Mouse (Mus musculus) induced T-regulatory cell, adult 2 months (primary cell): Measurements from ENCODE around the gene Prex1.

Source experiments
- DNase-seq: peaks from one replicate; pipeline ENCODE4 v3.0.0-alpha.2; 2012; ENCODE audit warnings: low read depth

Prex1 gene

GRCm38 (mm10) chr2:166661498-166661897, 52.1 kb downstream of the Prex1 start:
- no peak for DNase-seq

- no peak for DNase-seq
Observed at GRCm38 (mm10) chr2:166658380-166658779, 55.3 kb downstream of the Prex1 start.

DNA sequence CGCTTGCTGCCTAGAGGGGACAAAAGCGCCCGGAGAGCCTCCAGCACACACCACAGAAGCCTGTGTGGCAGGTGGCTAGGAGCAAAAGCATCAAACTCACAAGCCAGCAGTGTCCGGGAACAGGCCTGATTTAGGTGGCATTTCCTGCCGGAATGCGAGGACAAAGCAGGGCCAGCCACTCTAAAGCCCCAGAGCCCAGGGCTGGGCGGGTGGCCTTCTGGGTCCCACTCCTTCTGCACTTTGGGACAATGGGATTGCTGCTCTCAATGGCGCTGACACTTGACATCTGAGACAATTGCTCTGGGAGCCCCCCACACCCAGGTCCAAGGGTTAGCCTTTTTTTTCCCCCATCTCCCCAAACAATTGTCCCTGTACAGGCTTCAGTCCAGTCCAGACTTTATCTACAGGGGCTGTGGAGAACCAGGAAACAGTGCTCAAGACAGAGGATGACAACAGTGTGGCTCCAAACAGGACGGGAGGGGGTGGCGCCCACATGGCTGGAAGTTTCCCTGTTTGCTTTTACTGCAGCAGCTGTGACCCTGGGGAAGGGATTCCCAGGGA, 56.1 kb downstream of the Prex1 start:
- no peak for DNase-seq

- DNase-seq, result peak; percentile 96
Observed at GRCm38 (mm10) chr2:166656630-166657029, 57.0 kb downstream of the Prex1 start.

- DNase-seq, result peak; percentile 89
Observed at GRCm38 (mm10) chr2:166655727-166656520, 57.7 kb downstream of the Prex1 start.

GRCm38 (mm10) chr2:166655308-166655707, 58.3 kb downstream of the Prex1 start:
- DNase-seq, result peak; percentile 81

DNA sequence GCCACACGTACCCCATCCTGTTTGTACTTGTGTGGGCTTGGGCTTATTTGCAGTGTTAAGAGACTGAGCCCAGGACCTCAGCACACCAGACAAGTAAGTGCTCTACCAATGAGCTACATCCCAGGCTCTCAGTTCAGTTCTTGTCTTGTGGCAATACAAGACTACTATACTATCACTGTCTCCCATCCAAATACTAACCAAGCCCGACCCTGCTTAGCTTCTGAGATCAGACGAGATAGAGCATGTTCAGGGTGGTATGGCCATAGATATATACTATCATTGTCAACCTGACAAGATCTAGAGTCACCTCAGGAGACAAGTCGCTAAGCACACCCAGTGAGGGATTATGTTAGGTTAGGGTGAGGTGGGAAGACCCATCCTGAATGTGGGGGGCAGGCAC, 58.8 kb downstream of the Prex1 start:
- peak; percentile 75 for DNase-seq

- peak; percentile 47 for DNase-seq
Observed at GRCm38 (mm10) chr2:166653564-166653963, 60.1 kb downstream of the Prex1 start.

GRCm38 (mm10) chr2:166652672-166653071, 61.0 kb downstream of the Prex1 start:
- DNase-seq, result peak; percentile 61

GRCm38 (mm10) chr2:166651317-166652030, 62.2 kb downstream of the Prex1 start:
- peak; percentile 77 for DNase-seq

DNA sequence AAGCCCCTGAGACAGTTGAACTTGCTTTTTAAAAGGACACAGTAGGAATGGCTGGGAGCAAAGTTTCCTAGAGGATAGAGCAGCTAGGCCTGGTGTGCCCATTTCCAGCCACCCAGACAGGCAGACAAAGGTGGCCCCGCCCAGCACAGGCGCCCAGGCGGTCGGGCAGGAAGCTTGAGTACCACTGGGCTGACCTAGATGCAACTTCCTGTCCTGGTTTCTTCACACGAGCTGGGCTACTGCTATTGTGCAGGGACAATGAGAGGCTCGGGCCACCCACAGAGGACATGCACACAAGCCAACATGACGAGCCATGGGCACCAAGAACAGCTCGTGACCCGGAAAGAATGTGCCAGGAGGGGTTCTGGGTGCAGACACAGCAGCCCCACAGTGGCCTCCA, 63.2 kb downstream of the Prex1 start:
- DNase-seq, result peak; percentile 77

DNA sequence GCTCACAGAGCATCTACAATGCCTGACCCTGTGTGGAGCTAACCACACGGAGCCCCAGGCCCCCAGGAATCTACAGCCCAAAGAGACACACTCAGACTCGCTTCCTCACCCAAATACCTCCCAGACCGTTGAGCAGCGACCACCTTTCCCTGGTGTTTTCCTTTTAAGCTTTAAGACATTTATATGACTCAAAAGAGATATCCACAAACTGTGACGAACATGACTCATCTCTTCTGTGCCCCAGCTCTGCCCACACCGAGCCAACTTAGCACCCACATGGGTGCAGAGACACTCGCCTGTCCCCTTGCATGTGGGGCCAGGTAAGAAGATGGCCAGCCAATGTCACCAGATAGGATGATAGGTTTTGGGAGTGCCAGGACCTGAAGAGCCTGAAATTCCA, 66.4 kb downstream of the Prex1 start:
- peak; percentile 67 for DNase-seq

DNA sequence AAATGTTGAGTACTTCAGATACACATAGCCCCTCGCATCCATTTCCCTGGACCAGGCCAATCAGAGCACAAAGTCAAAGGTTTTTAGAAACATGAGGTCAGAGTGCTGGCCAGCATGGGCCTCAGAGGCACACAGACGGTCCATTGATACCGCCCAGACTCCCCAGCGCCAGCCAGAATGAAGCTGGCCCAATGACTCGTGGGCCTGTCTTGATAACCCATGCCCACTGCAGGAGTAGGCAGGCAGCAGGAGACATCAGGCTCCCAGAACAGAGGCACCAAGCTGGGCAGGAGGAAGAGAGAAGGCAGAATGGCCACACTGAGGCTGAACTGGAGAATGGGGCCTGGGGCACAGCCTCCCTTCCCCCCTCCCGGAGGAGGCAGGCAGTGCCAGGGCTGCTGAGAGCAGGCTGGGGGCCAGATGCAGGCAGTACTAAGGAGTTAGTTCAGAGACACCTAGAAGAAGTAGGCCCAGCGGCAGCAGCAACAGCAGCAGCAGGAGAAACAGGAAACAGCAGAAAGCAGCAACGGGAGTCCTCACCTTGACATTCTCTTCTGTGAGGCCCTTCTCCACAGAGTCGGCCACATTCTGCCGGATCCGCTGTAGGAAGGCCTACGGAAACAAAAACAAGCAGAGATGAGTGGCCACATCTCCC, 67.1 kb downstream of the Prex1 start:
- no peak for DNase-seq

GRCm38 (mm10) chr2:166644816-166645215, 68.8 kb downstream of the Prex1 start:
- DNase-seq, result no peak

- no peak for DNase-seq
Observed at GRCm38 (mm10) chr2:166642581-166642987, 71.0 kb downstream of the Prex1 start.

GRCm38 (mm10) chr2:166639750-166640149, 73.9 kb downstream of the Prex1 start:
- DNase-seq, result no peak

DNA sequence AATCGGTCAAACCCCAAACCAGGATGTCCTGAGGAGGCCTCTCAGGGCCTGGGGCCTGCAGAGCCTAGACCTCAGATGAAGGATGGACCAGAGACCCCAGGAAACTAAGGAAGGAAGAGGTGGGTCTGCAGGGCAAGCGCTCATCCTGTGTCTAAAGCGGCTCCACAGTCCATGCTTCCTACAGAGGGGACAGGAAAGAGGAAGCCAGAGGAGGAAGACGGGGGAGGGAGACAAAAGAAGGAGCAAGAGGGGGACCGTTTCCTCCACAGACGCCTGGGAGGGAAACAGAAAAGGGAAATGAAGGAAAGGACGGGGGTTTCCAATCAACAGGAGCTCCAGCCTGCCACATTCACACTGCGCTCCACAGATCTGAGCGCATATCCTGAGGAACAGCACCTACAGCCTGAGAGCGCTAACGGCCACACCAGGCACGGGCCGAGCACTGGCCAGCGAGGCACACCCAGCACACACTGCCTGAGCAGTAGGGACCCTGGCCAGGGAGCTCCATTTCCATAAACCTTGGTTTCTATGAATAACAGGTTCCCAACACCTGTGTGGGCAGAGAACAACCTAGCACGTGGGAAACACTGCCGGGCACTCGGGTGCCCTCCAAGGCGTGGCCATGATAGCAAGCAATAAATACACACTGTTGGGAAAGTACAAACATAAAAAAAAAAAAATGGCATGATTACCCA, 74.5 kb downstream of the Prex1 start:
- no peak for DNase-seq

DNA sequence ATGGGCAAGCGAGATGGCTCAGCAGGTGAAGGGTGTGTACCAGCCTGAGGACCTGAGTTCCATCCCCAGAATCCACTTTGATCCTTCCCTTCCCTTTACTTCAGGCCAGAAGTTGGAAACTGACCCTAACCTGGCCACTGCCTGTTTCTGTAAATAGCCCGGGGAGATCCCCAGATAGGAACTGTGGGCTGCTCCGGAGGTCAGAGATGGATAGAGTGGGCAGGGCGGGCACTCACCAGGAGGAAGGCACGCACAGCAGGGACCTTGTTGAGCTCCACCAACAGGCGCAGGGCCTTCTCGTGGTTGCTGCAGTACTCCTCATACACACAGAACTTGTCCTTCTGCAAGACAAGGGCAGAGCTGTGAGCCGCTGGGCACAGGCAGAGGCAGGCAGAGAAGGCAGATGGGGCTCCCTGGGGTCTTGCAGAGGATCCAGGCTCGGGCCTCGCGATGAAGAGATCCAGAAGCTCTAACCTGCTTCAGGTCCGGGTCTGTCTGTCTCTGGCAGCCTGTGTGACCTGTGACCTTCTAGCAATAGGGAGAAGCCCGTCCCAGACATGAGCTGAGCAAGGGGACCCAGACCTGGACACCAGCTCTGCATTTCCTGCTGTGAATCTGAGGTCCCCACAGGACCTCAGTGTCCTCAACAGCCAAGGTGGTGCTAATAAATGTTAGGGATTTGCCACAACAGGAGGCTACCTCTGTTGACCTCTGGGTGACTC, 75.4 kb downstream of the Prex1 start:
- no peak for DNase-seq

DNA sequence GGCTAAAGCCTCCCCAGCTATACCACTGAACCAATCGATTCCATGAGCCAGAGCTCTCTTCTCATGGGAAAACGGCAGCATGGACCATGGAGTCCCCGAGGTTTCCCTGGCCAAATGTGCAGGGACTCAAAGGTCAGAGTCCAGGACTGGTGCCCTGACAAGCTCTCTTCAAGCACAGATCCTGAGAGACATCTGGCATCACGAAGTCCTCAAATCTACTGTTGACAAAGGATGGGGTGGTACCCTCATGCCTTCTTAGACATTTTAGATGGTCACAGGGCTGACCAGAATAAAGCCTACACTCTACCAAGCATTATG, 76.0 kb downstream of the Prex1 start:
- DNase-seq, result no peak

GRCm38 (mm10) chr2:166636867-166637672, 76.6 kb downstream of the Prex1 start:
- no peak for DNase-seq

- no peak for DNase-seq
Observed at GRCm38 (mm10) chr2:166635521-166635920, 78.1 kb downstream of the Prex1 start.
